Mouse (Mus musculus): ENCODE data around the gene Ptprcap.

- TF ChIP-seq CTCF (IDR thresholded peaks at IDR 0.05; ENCODE audit: low read depth, low read length), result no peak
- TF ChIP-seq POLR2A (IDR thresholded peaks at IDR 0.05; ENCODE audit: extremely low read depth, insufficient read depth, low read length), result no peak
These were observed 49.6 kb upstream of the Ptprcap start for GRCm38 (mm10) chr19:4103792-4104191.

All from liver, adult 2 months (tissue).